Comparison of ENCODE assay signal across 8 mouse cellular contexts in genomic region chr2:116060701-116061400, GRCm38 (mm10). TPM values are rescaled to one million over a fixed set of nuclear protein-coding genes. Genes with fewer than 3 reads are reported as not detected.
DNase-seq lines count a peak whose midpoint lies in the region; ATAC-seq and TF ChIP-seq lines count a peak whose summit lies in the region.

No protein-coding gene starts in this region.

- H3K9me3 ChIP-seq in embryonic facial prominence, embryonic 10.5 days: no peaks in the 10 kb centered on the region
- H3K9me3 ChIP-seq in intestine, embryonic 14.5 days (ENCODE audit: control insufficient read depth, low read length): no peaks in the 10 kb centered on the region
- no peaks in the 10 kb centered on the region for H3K9me3 ChIP-seq in midbrain, postnatal 0 days (ENCODE audit: low read length)

- H3K27me3 ChIP-seq in embryonic facial prominence, embryonic 10.5 days (replicated peaks; ENCODE audit: low read depth, poor library complexity, severe bottlenecking): peaks cover 36% of the 10 kb centered on the region
- H3K27me3 ChIP-seq in intestine, embryonic 14.5 days (replicated peaks; ENCODE audit: control insufficient read depth, insufficient read depth, low read length): 0 out of 2 replicates have a peak, but pooled peaks cover 2% of the 10 kb centered on the region
- 0 out of 2 replicates have a peak, but pooled peaks cover 4% of the 10 kb centered on the region for H3K27me3 ChIP-seq in midbrain, postnatal 0 days (ENCODE audit: insufficient read depth, low read length)

- peaks cover 64% of the 10 kb centered on the region for H3K4me1 ChIP-seq in embryonic facial prominence, embryonic 10.5 days
- H3K4me1 ChIP-seq in intestine, embryonic 14.5 days (replicated peaks; ENCODE audit: control insufficient read depth, insufficient read depth, low read length): peaks cover 11% of the 10 kb centered on the region
- no peaks in the 10 kb centered on the region for H3K4me1 ChIP-seq in midbrain, postnatal 0 days (ENCODE audit: insufficient read depth, low read length)

- H3K9ac ChIP-seq in intestine, embryonic 14.5 days (ENCODE audit: low read length): peak overlapping the region; percentile 99
- H3K9ac ChIP-seq in midbrain, postnatal 0 days (replicated peaks; ENCODE audit: low read length, poor library complexity, severe bottlenecking): peak overlapping the region; percentile 69

- no peak for TF ChIP-seq CTCF in midbrain, postnatal 0 days (IDR thresholded peaks at IDR 0.05)

- DNase-seq in heart, adult 11 months: peak; percentile 87
- no peak for DNase-seq in heart, adult 8-10 months (ENCODE audit: low spot score)
- DNase-seq in embryonic facial prominence, embryonic 10.5 days (ENCODE audit: low spot score): peak; percentile 79
- peak; percentile 76 for DNase-seq in intestine, embryonic 14.5 days (ENCODE audit: low spot score)
- DNase-seq in midbrain, postnatal 0 days (ENCODE audit: low spot score): no peak
- DNase-seq in thymus, postnatal 10 days (ENCODE audit: low spot score in 2 of 2): no peak
- DNase-seq in spleen, adult 12 weeks (ENCODE audit: low spot score): no peak
- no peak for DNase-seq in cerebellum, adult 9-10 months

- peak overlapping the region; percentile 68 for H3K4me2 ChIP-seq in intestine, embryonic 14.5 days (ENCODE audit: low read length)
- peak overlapping the region; percentile 74 for H3K4me2 ChIP-seq in midbrain, postnatal 0 days (ENCODE audit: low read depth, low read length, poor library complexity, severe bottlenecking)

- peak overlapping the region; percentile 95 for H3K27ac ChIP-seq in embryonic facial prominence, embryonic 10.5 days (replicated peaks)
- peak overlapping the region; percentile 98 for H3K27ac ChIP-seq in intestine, embryonic 14.5 days (ENCODE audit: low read depth)
- H3K27ac ChIP-seq in midbrain, postnatal 0 days (ENCODE audit: low read depth, low read length): peak overlapping the region; percentile 84

- WGBS in embryonic facial prominence, embryonic 10.5 days: under 1% methylated on average over 21 of the region's 21 CpGs
- 3% methylated on average over 21 of the region's 21 CpGs for WGBS in intestine, embryonic 14.5 days
- 9% methylated on average over 21 of the region's 21 CpGs for WGBS in midbrain, postnatal 0 days

- H3K4me3 ChIP-seq in embryonic facial prominence, embryonic 10.5 days: peak overlapping the region; percentile 89
- H3K4me3 ChIP-seq in intestine, embryonic 14.5 days (ENCODE audit: low read depth, low read length): peak overlapping the region; percentile 78
- H3K4me3 ChIP-seq in midbrain, postnatal 0 days (ENCODE audit: low read depth, low read length): peak overlapping the region; percentile 56

- peaks cover 49% of the 10 kb centered on the region for H3K36me3 ChIP-seq in embryonic facial prominence, embryonic 10.5 days (replicated peaks)
- peaks cover 13% of the 10 kb centered on the region; the same call in 1 of the 2 replicates for H3K36me3 ChIP-seq in intestine, embryonic 14.5 days (ENCODE audit: control insufficient read depth, insufficient read depth, low read length)
- H3K36me3 ChIP-seq in midbrain, postnatal 0 days (ENCODE audit: insufficient read depth, low read length): no peaks in the 10 kb centered on the region

- ATAC-seq in intestine, embryonic 14.5 days (replicated peaks; ENCODE audit: low FRiP score, low TSS enrichment, low read depth): no peak
- no peak for ATAC-seq in midbrain, postnatal 0 days (ENCODE audit: low FRiP score)

RNA-seq across cellular contexts. Expression of gene Meis2, which starts 4.8 kb away (rescaled TPM):
- 10 to 100 TPM; 24.2 to 31.6 (median 28.8) TPM for total RNA-seq in heart, adult 8-10 months (2022)
- polyA plus RNA-seq in embryonic facial prominence, embryonic 10.5 days (2016; fragmentation: Nextera tagmentation; extraction: Ambion mirVana): 67.0 and 71.9 TPM in 2 replicates
- polyA plus RNA-seq in intestine, embryonic 14.5 days (2014; fragmentation: Nextera tagmentation; extraction: Ambion mirVana): 67.3 and 73.2 TPM in 2 replicates
- total RNA-seq in midbrain, postnatal 0 days (2014; rRNA removed): 121 and 147 TPM in 2 replicates
- polyA plus RNA-seq in midbrain, postnatal 0 days (2015; fragmentation: Nextera tagmentation; extraction: Ambion mirVana): 52.1 and 58.3 TPM in 2 replicates

Comparison
In these comparisons a context has a peak if more than half of its experiments do, and no peak if none do; other contexts are left out.
1. DNase-seq: peak in heart, adult 11 months (single experiment), embryonic facial prominence, embryonic 10.5 days (single experiment) and intestine, embryonic 14.5 days (single experiment); none in heart, adult 8-10 months (single experiment), midbrain, postnatal 0 days (single experiment), thymus, postnatal 10 days (0 of 2), spleen, adult 12 weeks (single experiment) and cerebellum, adult 9-10 months (single experiment).
2. Peak in every context shown above with its lines, with median percentiles within 50 percentile points of each other: H3K27ac ChIP-seq and H3K4me3 ChIP-seq.